Mouse (Mus musculus) gastrocnemius, postnatal 10 days (tissue): ENCODE data around the gene Dock3. TPM values are rescaled to one million over a fixed set of nuclear protein-coding genes. Genes with fewer than 3 reads are reported as not detected.
"Not testable (repeated sequence)": the region's sequence is repeated elsewhere in the genome, so short reads cannot be mapped to it uniquely, and the experiment has no call there.

Source experiments
- DNase-seq: peaks from one replicate; pipeline ENCODE4 v3.0.0; 2021; ENCODE audit warnings: mixed read lengths
- total RNA-seq, 2 experiments: library from RNA; stranded (reverse); gene quantifications; 2 replicates each; pipeline ENCODE4 v1.2.3; 2021

Dock3 gene
- total RNA-seq, 2 experiments from 2014 or later, result 0.27 to 0.70 TPM

DNA sequence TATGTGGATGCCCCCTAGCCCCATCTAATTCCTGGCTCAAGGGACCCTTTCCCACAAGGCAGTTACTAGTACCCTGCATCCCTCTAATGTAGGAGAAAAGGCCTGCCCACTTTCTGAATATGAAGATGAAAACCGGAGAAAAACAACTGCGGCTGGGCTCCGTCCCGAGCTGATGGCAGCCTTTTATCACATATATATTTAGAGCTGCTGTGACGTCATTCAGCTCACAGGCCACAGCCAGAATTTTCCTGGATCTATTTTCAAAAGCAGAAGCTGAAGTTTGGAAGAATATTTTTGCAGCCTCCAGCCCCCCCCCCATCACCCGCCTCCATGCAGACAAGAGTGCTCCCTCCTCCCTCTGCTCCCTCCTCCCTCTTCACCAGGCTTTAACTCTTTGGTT, 27.9 kb upstream of the Dock3 start:
- no peak for DNase-seq

DNA sequence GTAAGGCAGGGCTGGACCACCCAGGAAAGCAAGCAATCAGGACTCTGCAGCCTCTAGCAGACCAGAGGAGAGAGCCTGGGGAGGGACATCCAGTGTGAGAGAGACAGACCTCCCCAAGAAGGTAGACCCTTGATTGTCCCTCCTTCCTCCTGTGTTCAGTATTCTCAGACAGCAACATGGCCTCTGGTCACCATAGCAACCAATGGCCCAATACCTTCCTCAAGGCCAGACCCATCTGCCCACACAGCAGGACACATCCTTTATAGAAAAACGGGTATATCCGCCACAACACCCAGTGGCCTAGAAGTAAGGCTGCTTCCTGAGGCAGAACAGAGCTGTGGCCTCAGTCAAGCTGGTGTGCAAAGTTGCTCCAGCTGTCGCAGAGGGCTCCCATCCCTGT, 23.9 kb upstream of the Dock3 start:
- no peak for DNase-seq

DNA sequence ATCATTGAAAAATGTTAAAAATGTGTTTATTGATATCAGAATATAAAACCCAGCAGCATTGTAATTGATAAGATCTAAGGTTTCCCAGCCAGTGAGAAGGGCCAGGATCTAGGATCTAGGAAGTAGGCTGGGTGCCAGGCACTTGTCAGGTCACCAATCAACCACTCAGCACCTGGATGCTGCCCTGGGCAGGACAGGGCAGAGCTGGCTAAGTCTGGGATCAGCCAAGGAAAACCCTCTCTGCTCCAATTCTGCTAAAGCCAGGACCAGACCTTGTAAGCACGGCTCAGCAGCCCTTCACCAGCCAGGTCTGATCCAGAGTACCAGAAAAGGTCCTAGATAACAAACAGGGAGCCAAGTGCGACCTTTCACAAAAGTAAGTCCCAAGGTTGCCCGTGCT, 23.2 kb upstream of the Dock3 start:
- DNase-seq, result peak; percentile 29

DNA sequence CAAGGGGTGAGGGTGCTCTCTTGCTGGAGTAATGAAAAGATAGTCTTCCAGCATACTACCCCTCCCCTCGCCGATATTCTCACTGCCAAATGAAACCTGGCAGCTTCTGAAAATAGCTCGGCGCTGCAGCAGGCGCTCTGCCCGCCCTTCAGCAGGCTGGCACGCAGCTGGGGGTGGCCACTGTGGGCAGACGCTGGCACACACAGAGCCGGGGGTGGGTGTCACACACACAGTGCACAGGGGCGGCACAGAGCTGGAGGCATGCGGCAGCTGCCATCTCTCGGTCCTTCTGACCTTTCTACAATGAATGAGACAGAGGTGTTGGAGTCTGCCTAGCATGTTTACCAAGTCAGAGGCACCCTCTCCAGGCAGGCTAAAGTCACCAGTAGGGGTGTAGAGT, 22.8 kb upstream of the Dock3 start:
- DNase-seq, result peak; percentile 42

DNA sequence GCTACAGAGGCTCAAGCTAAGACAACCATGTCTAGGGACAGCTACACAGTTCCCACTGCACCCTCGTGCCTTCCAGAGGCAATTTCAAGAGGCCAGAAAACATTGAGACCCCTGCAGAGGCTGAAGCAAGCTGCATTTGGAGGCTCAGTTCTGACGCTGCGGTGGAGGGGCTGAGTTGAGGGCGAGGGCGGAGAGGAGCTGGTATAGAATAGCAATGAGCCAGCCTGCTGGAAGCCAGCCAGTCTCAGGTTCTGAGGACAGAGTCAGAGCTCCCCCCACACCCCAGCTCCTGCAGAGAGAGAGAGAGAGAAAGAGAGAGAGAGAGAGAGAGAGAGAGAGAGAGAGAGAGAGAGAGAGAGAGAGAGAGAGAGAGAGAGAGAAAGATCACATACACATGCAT, 20.5 kb upstream of the Dock3 start:
- no peak for DNase-seq

DNA sequence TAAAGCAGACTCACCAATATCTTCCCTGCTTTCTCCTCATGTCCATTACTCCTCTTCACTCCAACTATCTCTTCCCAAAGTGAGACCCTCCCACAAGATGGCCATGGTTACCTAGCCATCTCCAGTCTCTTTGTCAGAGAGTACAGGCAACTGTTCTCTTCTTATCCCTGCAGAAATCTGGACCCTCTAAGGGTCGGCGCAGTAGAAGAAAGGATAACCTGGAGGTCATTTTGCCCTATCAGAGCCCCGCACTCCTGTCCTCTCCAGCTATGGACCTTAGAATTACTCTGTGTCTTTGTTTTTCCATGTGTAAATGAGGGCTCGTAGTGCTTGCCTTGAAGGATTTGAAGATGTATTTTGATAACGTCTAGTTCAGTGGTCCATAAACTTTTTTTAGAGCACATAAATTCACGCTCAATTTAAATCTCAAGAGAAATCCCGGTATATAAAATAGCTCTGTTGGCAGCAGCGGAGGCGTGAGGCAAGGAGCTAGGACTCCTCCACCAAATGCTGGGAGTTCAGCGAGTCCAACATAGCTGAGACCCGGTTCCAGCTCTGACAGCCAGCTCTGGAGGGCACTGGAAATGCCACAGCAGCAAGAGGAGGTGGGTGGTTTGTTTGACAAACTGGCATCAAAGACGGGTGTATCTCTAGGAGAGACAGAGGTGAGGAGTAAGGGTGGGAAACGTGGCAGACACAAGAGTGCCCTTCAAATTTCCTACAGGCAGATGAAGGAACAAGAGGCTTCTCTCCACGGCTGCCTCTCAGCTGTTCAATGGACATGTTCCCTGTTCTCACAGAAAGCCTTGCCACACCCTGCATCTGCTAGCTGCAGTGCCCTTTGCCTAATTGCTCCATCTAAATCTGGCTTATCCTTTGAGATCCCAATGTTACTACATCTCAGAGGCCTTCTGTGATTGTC, 19.0 kb upstream of the Dock3 start:
- DNase-seq, result no peak

DNA sequence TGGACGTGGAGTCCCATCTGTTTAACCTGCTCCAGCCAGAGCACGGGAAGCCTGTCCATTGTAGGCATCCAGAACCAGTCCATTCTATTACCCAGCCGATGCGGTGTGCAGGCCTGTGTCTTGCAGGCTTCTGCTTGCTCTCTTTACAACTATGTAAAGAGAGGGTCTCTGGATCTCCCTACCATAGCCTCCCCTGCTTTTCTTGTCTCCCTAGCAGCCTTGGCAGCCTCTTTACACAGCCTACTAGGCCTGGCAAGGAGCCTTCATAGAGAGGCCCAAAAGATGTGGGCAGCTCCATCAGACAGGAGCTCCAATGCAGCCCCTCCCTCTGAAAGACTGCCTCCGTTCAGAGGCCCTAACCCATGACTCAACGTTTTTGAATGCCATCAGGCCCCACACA, 17.4 kb upstream of the Dock3 start:
- DNase-seq, result no peak

DNA sequence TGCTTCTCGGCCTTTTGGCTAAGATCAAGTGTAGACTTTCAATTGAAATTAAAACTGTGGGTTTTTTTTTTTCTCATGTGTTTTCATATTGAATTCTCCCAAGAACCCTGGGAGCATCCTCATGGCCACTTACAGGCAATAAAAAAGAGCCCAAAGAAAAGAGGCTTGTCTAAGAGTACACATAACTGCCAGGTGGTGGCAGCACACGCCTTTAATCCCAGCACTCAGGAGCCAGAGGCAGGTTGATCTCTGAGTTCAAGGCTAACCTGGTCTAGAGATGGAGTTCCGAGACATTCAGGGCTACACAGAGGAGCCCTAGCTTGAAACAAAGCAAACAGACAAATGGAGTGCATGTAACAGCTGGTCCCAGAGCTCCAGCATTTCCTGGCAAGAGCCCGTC, 14.5 kb upstream of the Dock3 start:
- DNase-seq, result no peak

DNA sequence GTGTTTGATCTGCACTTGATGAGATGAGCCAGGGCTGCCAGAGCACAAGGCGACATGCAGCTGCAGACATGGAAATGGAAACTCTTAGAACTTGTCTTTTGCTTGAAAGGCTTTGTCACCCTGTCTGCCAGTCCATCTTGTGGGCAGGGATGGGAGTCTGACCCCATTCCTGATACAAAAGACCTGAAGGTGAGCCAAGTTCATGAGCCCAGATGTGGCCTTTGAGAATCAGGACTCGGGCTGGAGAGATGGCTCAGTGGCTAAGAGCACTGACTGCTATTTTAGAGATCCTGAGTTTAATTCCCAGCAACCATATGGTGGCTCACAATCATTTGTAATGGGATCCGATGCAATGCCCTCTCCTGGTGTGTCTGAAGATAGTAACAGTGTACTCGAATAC, 13.6 kb upstream of the Dock3 start:
- DNase-seq, result no peak

DNA sequence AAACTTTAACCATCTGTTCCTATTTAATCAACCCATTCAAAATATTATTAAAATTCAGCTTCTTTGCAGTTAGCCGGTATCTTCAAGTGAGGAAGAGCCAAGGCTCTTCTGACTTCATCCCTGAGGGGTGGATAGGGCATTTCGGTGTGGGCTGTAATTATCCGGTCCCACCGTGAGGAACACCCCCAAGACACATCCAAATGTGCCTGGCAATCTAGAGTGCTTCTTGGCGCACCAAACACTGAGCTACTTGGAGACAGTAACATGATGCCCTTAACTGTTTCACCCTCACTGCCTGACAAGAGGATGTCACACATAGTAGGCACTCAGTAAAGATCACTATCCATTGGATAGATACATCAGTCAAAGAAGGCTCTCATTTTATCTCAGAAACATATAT, 4.4 kb upstream of the Dock3 start:
- DNase-seq, result no peak

DNA sequence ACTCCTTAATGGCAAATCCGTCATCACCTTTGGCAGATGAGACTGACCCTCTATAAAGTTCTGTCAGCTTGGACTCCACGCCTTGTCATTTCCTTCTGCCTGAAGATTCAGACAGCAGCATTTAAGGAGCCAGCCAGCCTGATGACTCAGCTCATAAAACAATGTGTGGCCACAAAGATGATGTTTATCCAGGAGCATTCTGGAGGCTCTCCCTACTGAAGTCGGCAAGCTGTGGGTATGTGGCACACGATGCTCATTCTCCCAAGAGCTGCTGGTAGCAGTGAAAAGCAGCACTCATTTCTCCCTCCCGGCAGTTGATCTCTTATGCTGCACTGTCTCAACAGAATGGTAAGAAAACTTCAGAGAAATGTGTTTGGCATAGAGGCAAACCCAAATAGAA, 3.6 kb upstream of the Dock3 start:
- no peak for DNase-seq

DNA sequence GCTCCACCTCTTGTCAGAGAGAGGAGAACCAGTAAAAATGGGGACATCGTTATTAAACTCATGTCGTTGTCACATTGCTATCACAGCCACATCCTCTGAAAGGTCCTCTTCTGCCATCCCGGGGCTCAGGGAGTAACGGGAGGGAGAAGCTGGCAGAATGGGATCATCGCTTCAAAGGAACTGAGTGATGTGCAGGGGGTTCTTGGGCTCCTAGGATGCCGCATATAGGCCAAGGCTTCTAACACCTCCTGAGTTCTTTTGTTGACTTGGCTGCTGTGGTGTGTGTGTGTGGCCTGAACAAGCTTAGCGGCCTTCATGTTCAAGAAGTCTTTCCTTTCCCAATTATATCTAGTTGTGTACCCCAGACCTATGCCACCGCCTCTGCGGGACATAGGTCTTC, 431 bp upstream of the Dock3 start:
- DNase-seq, result no peak

DNA sequence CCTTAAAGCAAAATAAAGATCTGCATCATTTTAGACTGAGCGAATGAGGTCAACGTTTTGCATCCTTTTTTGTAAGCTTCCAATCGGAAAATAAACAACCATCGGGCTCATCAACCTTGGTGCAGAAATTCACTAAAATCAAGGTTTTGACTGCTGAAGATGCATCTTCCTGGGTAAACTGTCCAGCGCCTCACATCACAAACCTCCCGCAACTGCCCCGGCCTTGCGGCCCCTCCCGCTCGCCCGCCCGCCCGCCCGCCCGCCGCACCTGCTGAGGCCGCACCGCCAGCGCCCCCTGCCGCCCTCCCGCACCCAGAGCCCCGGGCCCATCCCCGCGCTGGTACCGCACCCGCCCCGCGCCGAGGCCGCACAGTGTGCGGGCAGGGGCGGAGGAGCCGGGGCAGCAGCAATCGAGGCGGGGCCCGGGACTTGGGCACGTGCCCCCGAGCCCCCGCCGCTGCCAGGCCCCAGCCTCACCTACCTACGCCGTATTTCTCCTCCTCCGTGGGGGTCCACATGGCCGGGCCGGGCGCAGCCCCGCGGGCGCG, 644 bp downstream of the Dock3 start:
- peak; percentile 36 for DNase-seq

DNA sequence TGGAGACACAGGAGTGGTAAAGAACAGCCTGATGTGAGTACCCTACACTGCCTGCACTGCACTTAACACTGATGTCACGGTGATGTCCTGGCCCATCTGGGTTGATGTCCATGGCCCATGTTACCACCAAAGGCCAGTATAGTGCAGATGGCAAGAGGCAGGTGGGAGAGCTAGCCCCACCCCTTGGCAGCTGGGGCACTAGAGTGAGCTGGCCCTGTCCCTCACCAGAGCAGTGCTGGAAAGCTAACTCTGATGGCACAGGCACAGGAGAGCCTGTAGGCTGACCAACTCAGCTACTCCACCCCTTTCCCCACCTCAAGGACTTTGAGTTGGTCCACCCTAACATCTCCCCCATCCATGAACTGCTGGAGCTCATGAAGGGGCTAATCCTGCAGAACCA, 7.1 kb downstream of the Dock3 start:
- DNase-seq, result no peak

DNA sequence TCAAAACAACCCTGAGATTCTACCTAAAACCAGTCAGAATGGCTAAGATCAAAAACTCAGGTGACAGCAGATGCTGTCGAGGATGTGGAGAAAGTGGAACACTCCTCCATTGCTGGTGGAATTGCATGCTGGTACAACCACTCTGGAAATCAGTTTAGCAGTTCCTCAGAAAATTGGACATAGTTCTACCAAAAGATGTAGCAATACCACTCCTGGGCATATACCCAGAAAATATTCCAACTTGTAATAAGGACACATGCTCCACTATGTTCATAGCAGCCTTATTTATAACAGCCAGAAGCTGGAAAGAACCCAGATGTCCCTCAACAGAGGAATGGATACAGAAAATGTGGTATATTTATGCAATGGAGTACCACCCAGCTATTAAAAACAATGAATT, 56.9 kb downstream of the Dock3 start:
- DNase-seq, result not testable (repeated sequence)

DNA sequence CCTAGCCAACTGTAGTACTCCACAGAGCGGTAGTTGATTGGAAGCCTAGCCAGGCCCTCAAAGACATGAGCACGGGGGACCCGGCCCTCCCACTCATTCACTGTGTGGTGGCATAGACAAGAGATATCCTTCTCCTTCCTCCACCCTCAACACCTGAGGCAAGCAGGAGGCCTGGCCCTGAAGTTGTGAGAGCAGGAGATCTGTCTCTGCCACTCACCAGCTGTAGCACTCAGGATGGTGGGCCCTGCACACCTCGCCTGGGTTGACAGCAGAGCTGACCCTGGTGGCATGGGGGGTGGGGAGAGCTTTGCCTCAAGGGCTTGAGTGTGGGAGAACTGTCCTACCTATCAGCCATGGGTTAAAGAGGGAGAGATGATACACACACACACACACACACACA, 65.9 kb downstream of the Dock3 start:
- DNase-seq, result no peak

DNA sequence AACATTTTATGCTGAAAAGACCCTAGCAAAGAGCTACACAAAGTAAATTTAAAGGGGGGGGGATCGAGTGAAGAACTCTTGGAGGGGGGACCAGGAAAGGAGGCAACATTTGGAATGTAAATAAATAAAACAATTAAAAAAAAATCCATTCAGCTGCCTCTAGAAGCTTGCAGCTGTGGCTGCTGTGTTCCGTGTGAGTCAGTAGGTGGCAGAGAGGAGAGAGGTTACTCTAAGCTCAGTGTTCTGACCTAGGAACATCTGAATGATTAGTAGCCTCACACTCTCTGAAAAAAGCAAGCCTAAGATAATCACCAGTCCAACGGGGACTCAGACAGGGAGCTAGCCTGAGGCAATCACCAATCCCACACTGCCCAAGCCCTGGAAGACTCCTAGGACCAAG, 66.9 kb downstream of the Dock3 start:
- no peak for DNase-seq

DNA sequence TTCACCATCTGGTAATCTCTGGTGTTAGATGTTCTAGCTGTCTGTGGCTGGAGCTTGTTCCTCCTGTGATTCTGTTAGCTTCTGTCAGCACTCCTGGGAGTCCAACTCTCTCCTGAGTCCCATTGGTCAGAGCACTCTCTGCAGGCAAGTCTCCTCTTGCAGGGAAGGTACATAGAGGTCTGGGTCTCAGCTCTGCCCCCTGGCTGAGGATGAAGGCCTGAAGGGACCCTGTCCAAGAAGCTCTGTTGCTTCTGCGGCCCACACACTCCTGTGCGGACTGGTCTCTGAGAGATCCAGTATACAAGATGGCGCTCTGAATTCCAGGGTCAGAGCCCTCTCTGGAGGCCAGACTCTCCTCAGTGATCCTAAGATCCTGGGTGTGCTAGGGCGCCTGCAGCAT, 75.3 kb downstream of the Dock3 start:
- DNase-seq, result not testable (repeated sequence)

DNA sequence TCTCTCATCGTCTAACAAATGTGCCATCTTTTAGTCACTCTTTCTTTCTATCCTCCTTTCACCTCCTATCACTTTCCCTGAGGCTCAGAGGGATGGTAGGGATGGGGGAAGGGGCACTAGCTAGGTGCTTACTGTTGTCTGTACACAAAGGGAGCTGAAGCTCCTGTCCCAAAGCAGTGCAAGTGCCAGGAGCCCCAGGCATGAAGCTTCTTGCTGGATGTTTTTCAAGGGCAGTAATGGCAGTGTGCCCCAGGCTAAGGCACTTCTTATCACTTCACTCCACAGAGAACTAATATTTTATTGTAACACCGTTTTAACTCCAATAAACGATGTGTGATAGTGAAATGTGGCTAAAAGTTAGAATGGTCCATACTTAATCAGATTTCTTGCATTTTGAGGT, 118.9 kb downstream of the Dock3 start:
- DNase-seq, result no peak

DNA sequence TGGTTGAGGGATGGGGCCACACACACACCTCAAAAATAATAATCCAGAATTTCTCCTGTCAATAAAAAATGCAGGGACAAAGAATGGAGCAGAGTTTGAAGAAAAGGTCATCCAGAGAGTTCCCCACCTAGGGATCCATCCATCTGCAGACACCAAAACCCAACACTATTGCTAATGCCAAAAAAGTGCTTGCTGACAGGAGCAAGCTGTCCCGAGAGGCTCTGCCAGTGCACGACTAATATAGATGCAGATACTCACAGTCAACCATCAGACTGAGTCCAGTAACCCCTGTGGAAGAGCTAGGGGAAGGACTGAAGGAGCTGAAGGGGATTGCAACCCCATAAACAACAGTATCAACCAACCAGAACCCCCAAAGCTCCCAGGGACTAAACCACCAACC, 119.7 kb downstream of the Dock3 start:
- DNase-seq, result no peak

DNA sequence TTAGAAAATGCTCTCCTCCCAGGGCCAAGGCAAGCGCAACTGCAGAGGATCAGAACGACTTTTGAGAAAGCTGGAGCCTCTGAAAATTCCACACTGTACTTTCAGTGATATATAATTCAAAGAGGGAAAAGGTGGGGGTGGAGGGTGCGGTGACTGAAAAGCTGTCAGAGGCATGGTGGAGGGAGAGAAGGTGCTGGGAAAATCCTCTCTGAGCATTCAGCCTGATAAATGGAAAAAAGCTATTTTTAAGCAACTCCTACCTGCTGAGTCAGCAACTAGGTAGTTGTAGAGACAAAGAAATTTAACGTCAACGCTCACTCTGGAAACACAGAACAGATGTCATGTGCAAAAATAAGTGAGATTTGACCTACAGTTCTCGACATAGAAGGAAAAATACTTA, 132.2 kb downstream of the Dock3 start:
- DNase-seq, result no peak

DNA sequence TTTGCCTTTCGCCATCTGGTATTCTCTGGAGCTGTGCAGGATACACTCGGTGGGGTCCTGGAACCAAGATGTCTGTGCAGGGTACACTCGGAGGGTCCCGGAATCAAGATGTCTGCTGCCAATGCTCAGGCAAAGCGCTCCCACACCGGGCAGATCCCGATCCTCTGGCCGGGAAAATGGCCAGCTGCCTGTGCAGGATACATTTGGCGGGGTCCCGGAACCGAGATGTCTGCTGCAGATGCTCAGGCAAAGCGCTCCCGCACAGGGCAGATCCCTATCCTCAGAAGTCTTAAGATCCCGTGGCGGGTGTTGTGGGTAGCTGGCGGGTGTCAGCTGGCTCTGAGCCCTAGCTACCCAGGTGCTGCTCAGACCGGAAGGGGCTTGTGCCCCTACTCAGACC, 142.3 kb downstream of the Dock3 start:
- DNase-seq, result not testable (repeated sequence)

DNA sequence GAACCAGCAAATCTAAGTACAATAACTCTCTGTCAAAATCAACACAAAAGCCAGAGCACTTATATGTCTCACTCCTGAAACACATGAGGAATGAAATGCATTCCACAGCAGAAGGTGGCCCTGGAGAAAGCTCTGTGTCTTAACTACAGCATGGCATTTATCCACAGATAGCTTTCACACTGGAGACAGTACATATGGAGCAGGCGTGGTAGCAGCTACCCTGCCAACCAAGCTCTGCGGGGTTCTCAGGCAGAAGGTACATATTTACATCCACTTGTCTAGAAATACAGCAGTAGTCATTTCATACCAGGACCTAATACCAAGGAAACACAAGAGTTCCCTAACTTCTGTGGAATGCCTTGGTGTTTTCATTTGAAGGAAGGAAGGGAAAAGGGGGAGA, 144.2 kb downstream of the Dock3 start:
- no peak for DNase-seq

DNA sequence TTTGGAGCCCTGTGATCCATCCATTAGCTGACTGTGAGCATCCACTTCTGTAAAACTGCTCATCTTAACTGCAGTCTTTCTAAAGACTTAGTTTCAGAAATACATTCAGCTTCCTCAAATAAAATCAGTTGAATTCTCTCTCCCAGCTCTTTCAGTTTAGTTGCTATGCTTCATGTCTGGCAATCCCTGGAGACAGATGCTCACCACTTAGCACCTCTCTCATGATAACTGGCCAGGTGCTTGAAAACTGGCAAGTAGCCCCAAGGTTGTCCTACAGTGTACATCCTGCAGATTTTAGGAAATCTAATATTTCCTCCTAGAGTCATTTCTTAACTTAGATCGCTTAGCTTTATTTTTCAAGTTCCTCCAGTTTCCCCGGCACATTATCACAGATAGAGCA, 193.8 kb downstream of the Dock3 start:
- no peak for DNase-seq
